Mouse (Mus musculus) thymus, postnatal 36 days (tissue): ENCODE results near the gene 2510002D24Rik.
A peak's percentile ranks its signal among the peaks of the same experiment; 100 is the strongest.
"Not testable (repeated sequence)": the region's sequence is repeated elsewhere in the genome, so short reads cannot be mapped to it uniquely, and the experiment has no call there.

ENCODE experiments used
- DNase-seq, 2 experiments: peaks; one replicate each; pipeline ENCODE4 v3.0.0; 2022; ENCODE audit warnings: mixed read lengths in 2 of 2

2510002D24Rik gene

DNA sequence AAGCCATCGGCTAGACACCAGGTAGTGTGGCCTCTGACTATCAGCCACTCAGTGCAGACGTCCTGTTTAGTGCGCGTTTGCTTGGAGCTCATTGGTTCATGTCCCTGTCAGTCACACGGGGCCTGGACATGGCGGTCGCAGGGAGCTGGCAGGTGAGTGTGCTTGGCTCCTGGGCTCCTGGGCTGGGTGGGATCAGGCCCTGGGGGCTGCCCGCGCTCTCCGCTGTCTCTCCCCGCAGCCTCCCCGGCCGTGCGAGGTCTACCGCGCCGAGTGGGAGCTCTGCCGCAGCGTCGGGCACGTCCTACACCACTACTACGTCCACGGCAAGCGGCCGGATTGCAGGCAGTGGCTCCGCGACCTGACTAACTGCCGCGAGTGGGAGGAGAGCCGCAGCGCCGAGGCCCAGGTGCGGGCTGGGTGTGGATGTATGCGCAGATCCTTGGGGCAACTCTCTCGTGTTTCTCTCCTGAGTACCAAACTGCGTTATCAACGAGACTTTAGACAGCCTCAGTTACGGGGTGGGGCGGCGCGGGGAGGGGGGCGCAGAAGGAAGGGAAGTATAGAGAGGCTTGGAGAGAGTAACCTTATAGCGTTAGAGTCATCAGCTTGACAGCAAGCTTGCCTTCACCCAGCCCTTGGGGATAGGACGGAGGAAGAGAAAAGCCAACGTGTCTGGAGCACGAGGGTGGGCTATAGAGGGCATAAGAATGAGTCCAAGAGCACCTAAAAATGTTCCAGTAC is at the start of gene 2510002D24Rik, which contains the start of gene Gm28539:
Gene 2510002D24Rik, plus strand, starts transcription at position 111 of the 741 bp plus-strand sequence.
Gene Gm28539, plus strand, starts transcription at position 117 of the 741 bp plus-strand sequence.
- DNase-seq, result peak; percentile 94 to 95

- no peak for DNase-seq
Observed at GRCm38 (mm10) chr16:18786652-18787051, 49.7 kb upstream of the 2510002D24Rik start.

- DNase-seq, result no peak
Observed at GRCm38 (mm10) chr16:18788627-18789406, 47.6 kb upstream of the 2510002D24Rik start.

DNA sequence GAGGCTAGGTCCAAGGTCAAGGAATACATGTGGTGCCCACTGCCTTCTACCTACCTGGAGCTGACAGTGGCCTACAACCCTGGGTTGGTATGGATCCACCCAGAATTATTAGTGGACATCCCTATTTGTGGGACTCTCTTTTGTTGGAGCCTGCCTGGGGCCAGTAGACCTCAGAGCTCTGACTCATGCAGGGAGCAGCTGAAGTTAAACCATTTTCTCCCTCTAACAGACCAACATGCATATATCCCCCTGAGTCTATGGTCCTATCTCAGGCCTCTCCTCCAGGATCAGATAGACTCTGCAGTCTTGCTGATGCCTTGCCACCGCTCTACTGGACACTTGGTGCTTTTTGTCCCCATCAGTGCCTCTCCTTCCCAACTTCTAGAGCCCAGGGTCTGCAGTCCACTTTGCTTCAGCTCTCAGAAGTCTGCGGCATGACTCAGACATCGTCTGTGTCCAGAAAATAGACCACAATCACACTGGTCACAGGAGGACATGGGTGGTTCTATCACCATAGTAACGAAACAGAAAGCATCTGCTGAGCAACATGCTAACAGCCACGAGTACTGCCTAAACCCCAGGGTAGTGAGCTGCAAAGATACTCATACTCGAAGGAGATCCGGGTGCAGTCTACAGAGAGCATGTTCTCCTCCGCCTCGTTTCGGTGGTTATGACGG is 41.0 kb upstream of the 2510002D24Rik start:
- DNase-seq, result no peak

- DNase-seq, result no peak
Observed at GRCm38 (mm10) chr16:18796645-18797044, 39.7 kb upstream of the 2510002D24Rik start.

DNA sequence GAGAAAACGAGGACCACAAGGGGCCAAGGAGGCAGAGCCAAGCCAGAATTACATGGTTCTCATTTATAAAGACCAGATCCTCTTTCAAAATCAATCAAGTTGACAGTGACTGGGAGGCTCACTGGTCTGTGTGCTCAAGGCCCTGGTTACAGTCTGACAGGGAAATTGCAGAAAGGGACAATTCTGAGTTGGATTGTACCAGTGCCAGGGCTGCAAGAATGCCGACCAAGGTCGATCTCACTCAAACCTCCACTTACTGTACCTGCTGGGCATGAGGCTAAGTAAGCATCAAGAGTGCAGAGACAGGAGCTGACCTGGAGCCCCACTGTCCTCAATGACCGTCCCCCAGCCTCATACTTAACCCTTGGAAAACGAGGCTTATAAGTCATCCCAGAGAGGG is 38.2 kb upstream of the 2510002D24Rik start:
- DNase-seq, result no peak

- peak; percentile 16 to 22 for DNase-seq
Observed at GRCm38 (mm10) chr16:18798841-18799240, 37.5 kb upstream of the 2510002D24Rik start.

DNA sequence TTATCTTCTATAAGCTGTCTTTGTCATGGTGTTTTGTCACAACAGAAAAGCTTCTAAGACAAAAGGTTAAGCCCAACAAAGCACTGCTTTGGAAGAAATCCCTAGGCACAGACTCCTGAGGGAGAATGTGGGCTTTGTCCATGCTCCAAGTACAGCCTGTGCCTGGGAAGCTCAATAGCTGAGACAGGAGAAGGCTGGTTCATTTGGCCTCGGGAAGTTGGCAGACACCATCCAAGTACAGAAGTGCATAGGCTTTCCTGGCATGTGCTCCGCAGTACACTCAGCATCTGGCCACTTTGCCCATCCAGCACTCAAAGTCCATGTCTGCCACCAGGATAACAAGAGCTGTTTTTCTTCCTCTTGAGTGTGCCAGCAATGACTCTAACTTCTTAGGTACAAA is 30.6 kb upstream of the 2510002D24Rik start:
- DNase-seq, result no peak

DNA sequence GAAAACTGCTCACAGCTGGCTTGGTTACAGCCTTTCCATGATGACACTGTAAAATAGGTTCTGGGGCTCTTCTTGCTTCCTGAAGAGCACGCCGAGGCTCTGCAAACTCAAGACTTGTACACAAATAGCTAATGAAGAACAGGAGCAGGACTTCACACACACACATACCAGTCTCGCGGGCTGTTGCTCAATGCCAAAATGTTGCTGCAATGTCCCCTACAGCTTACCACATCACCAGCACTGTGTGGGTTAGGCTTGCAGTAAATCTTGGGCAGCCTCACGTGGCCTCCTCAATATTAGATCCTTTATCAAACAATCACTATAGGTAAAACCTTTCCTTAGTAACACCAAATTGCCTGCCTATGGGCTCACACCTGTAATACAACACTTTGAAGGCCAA is 27.4 kb upstream of the 2510002D24Rik start:
- DNase-seq, result no peak

GRCm38 (mm10) chr16:18811032-18811431 is 25.3 kb upstream of the 2510002D24Rik start:
- no peak for DNase-seq

- peak; percentile 77 to 84 for DNase-seq
Observed at GRCm38 (mm10) chr16:18811468-18812384, 24.7 kb upstream of the 2510002D24Rik start, which contains the start of the genes Ufd1 and Cdc45. Gene Ufd1, plus strand, starts transcription at chr16:18811779. Gene Cdc45, minus strand, starts transcription at chr16:18811987.

- no peak for DNase-seq
Observed at GRCm38 (mm10) chr16:18812385-18812910, 23.9 kb upstream of the 2510002D24Rik start.

DNA sequence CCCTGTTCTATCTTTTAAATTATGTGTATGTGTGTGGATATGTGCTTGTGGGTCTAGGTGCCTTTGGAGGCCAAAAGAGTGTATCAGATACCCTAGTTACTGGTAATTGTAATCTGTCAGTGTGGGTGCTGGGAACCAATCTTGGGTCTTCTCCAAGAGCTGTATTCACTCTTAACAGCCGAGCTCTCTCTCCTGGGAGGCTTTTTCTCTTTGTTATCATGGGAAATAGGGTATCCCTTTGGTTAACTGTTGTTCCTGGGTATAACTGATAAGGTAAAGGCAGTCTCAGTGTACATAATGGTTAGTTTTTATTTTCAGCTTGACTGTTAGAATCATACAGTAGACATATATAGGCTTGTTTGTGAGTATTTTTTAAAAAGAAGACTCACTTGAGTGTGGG is 14.0 kb upstream of the 2510002D24Rik start:
- no peak for DNase-seq

- DNase-seq, result no peak
Observed at GRCm38 (mm10) chr16:18822925-18823324, 13.5 kb upstream of the 2510002D24Rik start.

GRCm38 (mm10) chr16:18828630-18829029 is 7.7 kb upstream of the 2510002D24Rik start:
- DNase-seq, result no peak

- DNase-seq, result no peak
Observed at GRCm38 (mm10) chr16:18829102-18829501, 7.3 kb upstream of the 2510002D24Rik start.

DNA sequence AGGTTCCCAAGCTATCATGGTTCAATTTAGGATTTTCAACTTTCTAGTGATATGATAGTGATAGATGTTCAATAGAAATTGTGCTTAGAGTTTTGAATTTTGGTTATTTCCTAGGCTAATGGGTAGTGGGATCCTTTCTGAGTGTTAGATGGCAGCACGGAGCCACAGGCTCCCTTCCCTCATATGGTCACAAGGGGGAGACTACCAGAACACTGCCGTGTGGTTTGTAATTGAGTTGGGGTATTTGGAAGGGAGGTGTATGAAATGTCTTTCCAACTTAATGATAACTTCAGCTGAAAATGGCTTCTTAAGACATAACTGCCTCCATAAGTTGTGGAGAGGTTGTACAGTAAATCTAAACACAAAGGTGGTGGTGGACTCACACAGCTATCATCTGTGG is 2.9 kb upstream of the 2510002D24Rik start:
- no peak for DNase-seq

DNA sequence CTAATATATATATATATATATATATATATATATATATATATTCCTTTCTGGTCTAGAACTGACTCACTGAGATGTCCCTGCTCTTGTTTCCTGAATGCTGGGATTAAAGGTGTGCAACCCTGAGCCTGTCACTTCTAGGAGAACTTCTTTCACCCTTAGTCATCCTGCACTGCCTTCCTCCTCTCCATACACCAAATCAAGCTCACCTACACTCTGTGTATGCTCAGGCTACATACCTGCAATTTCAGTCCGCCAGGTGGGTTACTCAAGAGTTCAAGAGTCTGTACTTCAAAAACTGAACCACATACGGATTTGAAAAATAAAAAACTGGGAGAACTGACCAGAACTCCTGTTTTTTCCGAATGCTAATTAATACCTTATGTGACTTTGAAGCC is 308 bp upstream of the 2510002D24Rik start:
- no peak for DNase-seq

- DNase-seq, result no peak
Observed at GRCm38 (mm10) chr16:18838346-18838745, 2.0 kb downstream of the 2510002D24Rik start.

DNA sequence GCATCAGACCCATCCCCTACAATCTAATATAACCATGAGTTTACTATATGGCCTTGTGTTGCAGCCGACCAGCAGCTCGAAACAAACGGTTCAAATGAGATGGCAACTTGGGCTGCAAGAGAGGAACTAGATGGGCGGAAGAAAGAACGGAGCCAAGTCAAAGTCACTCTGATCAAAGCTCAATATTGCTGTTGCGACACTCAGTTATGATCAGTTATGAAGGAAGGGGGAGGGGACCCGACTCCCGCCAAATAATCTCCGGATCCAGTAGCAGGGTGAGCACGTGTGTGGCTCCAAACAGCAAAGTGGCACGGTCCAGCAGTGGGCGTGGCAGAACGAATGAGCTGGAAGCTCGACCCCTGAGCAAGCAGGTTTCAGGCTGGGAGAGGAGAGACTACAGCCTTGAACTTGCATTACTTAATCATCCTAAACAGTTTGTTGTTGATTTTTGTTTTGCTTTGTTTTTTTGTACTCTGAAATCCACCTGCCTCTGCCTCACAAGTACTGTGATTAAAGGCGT is 10.0 kb downstream of the 2510002D24Rik start:
- no peak for DNase-seq

GRCm38 (mm10) chr16:18849521-18850190 is 13.3 kb downstream of the 2510002D24Rik start:
- DNase-seq, result not testable (repeated sequence)
